Mouse (Mus musculus): ENCODE results near the gene Herpud2.

DNA sequence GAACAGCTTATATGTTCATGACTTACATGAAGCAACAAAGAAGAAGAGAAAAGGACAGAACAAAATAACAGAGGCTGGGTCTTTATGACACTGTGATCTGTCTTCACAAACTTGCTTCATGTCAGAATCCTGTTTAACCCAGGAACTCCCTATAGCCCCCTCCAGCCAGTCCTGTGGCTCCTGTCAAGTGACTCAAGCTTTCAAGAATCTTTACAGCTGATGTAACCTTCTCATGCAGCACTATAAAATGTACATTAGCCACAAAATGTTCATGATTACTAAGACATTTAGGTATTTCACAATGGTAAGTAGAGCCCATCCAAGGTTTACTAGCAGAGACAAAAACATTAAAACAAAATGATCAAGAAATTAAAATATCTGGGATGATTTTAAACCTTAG lies 1.4 kb upstream of the Herpud2 start:
- no peak for TF ChIP-seq CTCF (IDR thresholded peaks at IDR 0.05; ENCODE audit: insufficient read depth, low read depth, low read length)
- TF ChIP-seq POLR2A (IDR thresholded peaks at IDR 0.05; ENCODE audit: insufficient read depth, low read depth, low read length), result no peak
